Mouse (Mus musculus): ENCODE data around the gene Ccnt2.
A peak's percentile ranks its signal among the peaks of the same experiment; 100 is the strongest.
"Not testable (repeated sequence)": the region's sequence is repeated elsewhere in the genome, so short reads cannot be mapped to it uniquely, and the experiment has no call there.

The Ccnt2 gene

GRCm38 (mm10) chr1:127773803-127774500 is at the start of gene Ccnt2:
Gene Ccnt2, plus strand, starts transcription at chr1:127774164.
- DNase-seq (ENCODE audit: low read depth) = peak; percentile 100

GRCm38 (mm10) chr1:127729096-127729495 is 44.9 kb upstream of the Ccnt2 start, which contains the start of gene Acmsd:
Gene Acmsd, plus strand, starts transcription at chr1:127729413.
- no peak for DNase-seq (ENCODE audit: low read depth)

GRCm38 (mm10) chr1:127731086-127731485 is 42.9 kb upstream of the Ccnt2 start:
- DNase-seq (ENCODE audit: low read depth) = no peak

- DNase-seq (ENCODE audit: low read depth) = no peak
Measured at GRCm38 (mm10) chr1:127732435-127732834, 41.5 kb upstream of the Ccnt2 start.

GRCm38 (mm10) chr1:127732841-127733240 is 41.1 kb upstream of the Ccnt2 start:
- DNase-seq (ENCODE audit: low read depth) = no peak

- DNase-seq (ENCODE audit: low read depth) = no peak
Measured at GRCm38 (mm10) chr1:127735356-127735755, 38.6 kb upstream of the Ccnt2 start.

GRCm38 (mm10) chr1:127750401-127751102 is 23.4 kb upstream of the Ccnt2 start:
- DNase-seq (ENCODE audit: low read depth) = no peak

- no peak for DNase-seq (ENCODE audit: low read depth)
Measured at GRCm38 (mm10) chr1:127755806-127756205, 18.2 kb upstream of the Ccnt2 start.

GRCm38 (mm10) chr1:127756331-127757163 is 17.4 kb upstream of the Ccnt2 start:
- DNase-seq (ENCODE audit: low read depth) = no peak

GRCm38 (mm10) chr1:127757164-127757545 is 16.8 kb upstream of the Ccnt2 start:
- DNase-seq (ENCODE audit: low read depth) = not testable (repeated sequence)

GRCm38 (mm10) chr1:127765468-127765867 is 8.5 kb upstream of the Ccnt2 start:
- DNase-seq (ENCODE audit: low read depth) = no peak

GRCm38 (mm10) chr1:127766741-127767140 is 7.2 kb upstream of the Ccnt2 start:
- DNase-seq (ENCODE audit: low read depth) = no peak

GRCm38 (mm10) chr1:127773198-127773802 is 664 bp upstream of the Ccnt2 start:
- no peak for DNase-seq (ENCODE audit: low read depth)

GRCm38 (mm10) chr1:127774501-127774880 is 527 bp downstream of the Ccnt2 start:
- DNase-seq (ENCODE audit: low read depth) = peak; percentile 19

GRCm38 (mm10) chr1:127775206-127775720 is 1.3 kb downstream of the Ccnt2 start:
- DNase-seq (ENCODE audit: low read depth) = no peak

GRCm38 (mm10) chr1:127776246-127776645 is 2.3 kb downstream of the Ccnt2 start:
- no peak for DNase-seq (ENCODE audit: low read depth)

- DNase-seq (ENCODE audit: low read depth) = no peak
Measured at GRCm38 (mm10) chr1:127778611-127779010, 4.6 kb downstream of the Ccnt2 start.

GRCm38 (mm10) chr1:127780142-127780541 is 6.2 kb downstream of the Ccnt2 start:
- DNase-seq (ENCODE audit: low read depth) = no peak

GRCm38 (mm10) chr1:127780849-127781248 is 6.9 kb downstream of the Ccnt2 start:
- DNase-seq (ENCODE audit: low read depth) = no peak

GRCm38 (mm10) chr1:127783862-127784261 is 9.9 kb downstream of the Ccnt2 start:
- no peak for DNase-seq (ENCODE audit: low read depth)

- no peak for DNase-seq (ENCODE audit: low read depth)
Measured at GRCm38 (mm10) chr1:127785882-127786281, 11.9 kb downstream of the Ccnt2 start.

GRCm38 (mm10) chr1:127788943-127789342 is 15.0 kb downstream of the Ccnt2 start:
- DNase-seq (ENCODE audit: low read depth) = no peak
